Mouse (Mus musculus): ENCODE results near the gene Clca3a1. TPM values are rescaled to one million over a fixed set of nuclear protein-coding genes. Genes with fewer than 3 reads are reported as not detected.
"Not testable (repeated sequence)": the region's sequence is repeated elsewhere in the genome, so short reads cannot be mapped to it uniquely, and the experiment has no call there.

The Clca3a1 gene
- polyA plus RNA-seq, 1 experiment from 2014 or later: 0.97 TPM

DNA sequence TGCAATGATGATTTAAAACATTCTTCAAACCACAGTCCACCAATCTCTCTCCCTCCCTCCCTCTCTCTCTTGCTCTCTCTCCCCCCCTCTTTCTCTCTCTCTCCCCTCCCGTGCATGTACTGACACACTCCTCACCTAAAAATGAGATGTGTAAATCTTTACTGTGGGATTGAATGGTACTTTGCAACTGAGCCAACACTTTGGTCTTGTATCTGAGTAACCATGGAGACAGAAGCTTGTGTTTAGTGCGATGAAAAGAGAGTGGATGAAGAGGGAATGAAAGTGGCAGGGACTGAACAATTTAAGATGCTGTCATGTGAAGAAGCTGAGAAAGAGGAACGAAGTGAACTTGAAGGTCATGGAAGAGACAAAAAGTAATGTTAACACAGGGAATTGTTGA lies 13.1 kb downstream of the Clca3a1 start:
- not testable (repeated sequence) for ATAC-seq (ENCODE audit: insufficient number of reproducible peaks, low FRiP score, low TSS enrichment, low read depth); H3K4me1 ChIP-seq; H3K27me3 ChIP-seq; H3K27ac ChIP-seq; H3K9ac ChIP-seq; H3K36me3 ChIP-seq; H3K9me3 ChIP-seq; H3K4me3 ChIP-seq; H3K4me2 ChIP-seq
- WGBS: 53% methylated on average over 3 of the region's 3 CpGs

- not testable (repeated sequence) for H3K27ac ChIP-seq; H3K4me3 ChIP-seq; H3K27me3 ChIP-seq; ATAC-seq (ENCODE audit: insufficient number of reproducible peaks, low FRiP score, low TSS enrichment, low read depth); H3K9me3 ChIP-seq; H3K36me3 ChIP-seq; H3K4me1 ChIP-seq; H3K4me2 ChIP-seq; H3K9ac ChIP-seq
- WGBS: 78% methylated on average over 24 of the region's 24 CpGs
These were observed 22.4 kb downstream of the Clca3a1 start for GRCm38 (mm10) chr3:144738396-144738795.

GRCm38 (mm10) chr3:144736831-144737230 lies 23.9 kb downstream of the Clca3a1 start:
- no peaks in the 10 kb centered on the region for H3K36me3 ChIP-seq

DNA sequence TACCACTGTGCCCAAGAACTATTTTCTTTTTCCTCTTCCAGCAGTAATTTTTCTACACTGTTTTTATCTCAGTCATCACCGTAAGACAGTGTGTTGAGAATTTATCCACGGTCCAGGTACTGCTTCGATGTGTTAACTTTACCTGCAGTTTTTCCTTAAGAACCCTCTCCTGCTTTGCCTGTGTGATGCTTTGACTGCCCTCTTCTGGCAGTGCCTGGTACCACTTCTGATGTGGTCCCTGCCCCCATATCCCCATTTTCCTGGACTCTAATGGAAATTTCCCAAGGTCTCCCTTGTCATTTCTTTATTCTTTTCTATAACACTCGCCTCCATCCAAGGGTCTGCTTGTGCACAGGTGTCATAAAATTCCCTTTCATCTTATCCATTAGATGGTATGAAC lies 37.3 kb downstream of the Clca3a1 start:
- peaks cover 11% of the 10 kb centered on the region for H3K4me1 ChIP-seq
- no peak overlapping the region for H3K27ac ChIP-seq
- H3K27me3 ChIP-seq: no peaks in the 10 kb centered on the region
- H3K9ac ChIP-seq: no peak overlapping the region
- no peaks in the 10 kb centered on the region for H3K36me3 ChIP-seq
- WGBS: 51% methylated on average over 4 of the region's 4 CpGs
- H3K9me3 ChIP-seq: no peaks in the 10 kb centered on the region
- no peak overlapping the region for H3K4me3 ChIP-seq
- no peak overlapping the region for H3K4me2 ChIP-seq
- ATAC-seq (ENCODE audit: insufficient number of reproducible peaks, low FRiP score, low TSS enrichment, low read depth): no peak

More at GRCm38 (mm10) chr3:144736831-144737230, 23.9 kb downstream of the Clca3a1 start:
- no peak overlapping the region for H3K9ac ChIP-seq
- H3K4me1 ChIP-seq: no peaks in the 10 kb centered on the region
- no peaks in the 10 kb centered on the region for H3K27me3 ChIP-seq
- no peak overlapping the region for H3K4me2 ChIP-seq
- no peak for ATAC-seq (ENCODE audit: insufficient number of reproducible peaks, low FRiP score, low TSS enrichment, low read depth)
- H3K4me3 ChIP-seq: no peak overlapping the region
- no peaks in the 10 kb centered on the region for H3K9me3 ChIP-seq
- 18% methylated on average over 9 of the region's 9 CpGs for WGBS
- H3K27ac ChIP-seq: no peak overlapping the region

- not testable (repeated sequence) for H3K27me3 ChIP-seq; H3K4me3 ChIP-seq; H3K27ac ChIP-seq; H3K9me3 ChIP-seq; H3K9ac ChIP-seq; ATAC-seq (ENCODE audit: insufficient number of reproducible peaks, low FRiP score, low TSS enrichment, low read depth); H3K4me2 ChIP-seq; H3K36me3 ChIP-seq
- WGBS: 80% methylated on average over 3 of the region's 3 CpGs
- H3K4me1 ChIP-seq: peaks cover 18% of the 10 kb centered on the region
These were observed 38.2 kb downstream of the Clca3a1 start for GRCm38 (mm10) chr3:144722566-144722965.

- H3K9me3 ChIP-seq: no peaks in the 10 kb centered on the region
- no peak for ATAC-seq (ENCODE audit: insufficient number of reproducible peaks, low FRiP score, low TSS enrichment, low read depth)
- peaks cover 18% of the 10 kb centered on the region for H3K4me1 ChIP-seq
- H3K27ac ChIP-seq: no peak overlapping the region
- H3K36me3 ChIP-seq: no peaks in the 10 kb centered on the region
- H3K4me2 ChIP-seq: no peak overlapping the region
- no peaks in the 10 kb centered on the region for H3K27me3 ChIP-seq
- no peak overlapping the region for H3K9ac ChIP-seq
- no peak overlapping the region for H3K4me3 ChIP-seq
- 80% methylated on average over 9 of the region's 9 CpGs for WGBS
These were observed 38.9 kb downstream of the Clca3a1 start for GRCm38 (mm10) chr3:144721860-144722256.

DNA sequence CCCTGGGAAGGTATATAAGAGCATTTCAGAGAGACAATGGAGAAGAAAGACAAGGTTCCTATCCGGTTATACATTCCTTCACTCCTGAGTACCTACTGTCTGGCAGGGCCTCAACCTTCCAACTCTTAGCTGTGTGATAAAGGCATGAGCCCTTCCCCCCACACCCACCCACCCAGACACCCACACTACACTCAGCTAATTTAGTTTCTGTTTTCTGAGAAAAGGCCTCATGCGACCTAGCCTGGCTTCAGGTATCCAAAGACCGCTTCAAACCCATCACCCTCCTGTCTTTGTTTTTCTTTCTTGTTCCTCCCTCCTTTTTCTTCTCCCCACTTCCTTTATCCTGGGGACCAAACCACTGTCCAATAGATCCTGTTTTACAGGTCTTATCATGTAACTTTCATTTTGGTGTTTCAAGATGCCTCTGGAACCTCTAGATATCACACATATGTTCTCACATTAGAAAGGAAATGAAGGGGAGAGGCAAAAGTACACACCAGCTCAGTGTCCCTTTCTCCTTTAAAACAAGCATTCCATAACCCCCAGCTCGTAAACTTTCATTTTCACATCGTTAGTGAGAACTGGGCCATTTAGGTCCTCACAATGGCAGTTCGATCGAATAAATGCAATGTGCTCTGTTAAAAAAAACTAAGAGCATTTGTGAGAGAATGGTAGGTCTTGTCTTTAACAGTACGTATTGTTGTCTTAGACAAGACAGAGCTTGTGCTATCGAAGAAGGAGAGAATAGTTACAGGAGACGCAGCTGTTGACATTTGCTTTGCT lies 39.5 kb downstream of the Clca3a1 start:
- Histone ChIP-seq H3K9ac (no peak overlapping the region), H3K4me3 (peak overlapping the region; percentile 84; the same call in 1 of the 2 replicates), H3K27ac (peak overlapping the region; percentile 99; the same call in 1 of the 2 replicates)

DNA sequence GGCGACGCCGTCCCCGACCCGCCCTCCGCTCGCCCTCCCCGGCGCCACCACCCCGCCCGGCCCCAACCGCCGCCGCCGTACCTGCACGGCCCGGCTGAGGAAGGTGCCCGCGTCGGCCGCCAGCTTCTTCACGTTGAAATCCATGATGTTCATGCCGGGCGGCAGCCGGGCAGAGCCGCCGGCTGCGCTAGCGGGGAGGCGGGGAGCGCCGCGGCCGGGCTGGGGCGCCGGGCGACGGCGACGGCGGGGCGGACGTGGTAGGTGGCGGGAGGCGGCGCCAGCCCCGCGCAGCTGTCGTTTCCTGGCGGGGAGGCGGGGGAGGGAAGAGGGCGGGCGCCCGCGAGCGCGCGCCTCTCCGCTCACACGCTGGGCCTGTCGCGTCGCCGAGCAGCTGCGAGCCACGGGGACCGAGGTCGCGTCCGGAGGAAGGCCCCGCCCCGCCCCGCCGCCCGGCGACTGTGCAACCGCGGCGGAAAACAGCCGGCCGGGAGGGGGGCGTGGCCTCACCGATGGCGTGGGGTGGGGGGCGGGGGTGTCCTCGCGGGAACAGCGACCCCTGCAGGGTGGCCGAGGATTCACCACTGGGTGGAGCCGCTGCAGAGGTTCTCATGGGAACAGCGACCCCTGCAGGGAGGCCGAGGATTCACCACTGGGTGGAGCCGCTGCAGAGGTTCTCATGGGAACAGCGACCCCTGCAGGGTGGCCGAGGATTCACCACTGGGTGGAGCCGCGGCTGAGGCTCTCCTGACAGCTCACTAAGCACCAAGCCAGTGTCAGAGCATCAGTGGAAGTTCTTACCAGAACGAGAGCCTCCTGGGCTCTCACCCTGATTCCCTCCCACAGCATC lies 40.7 kb downstream of the Clca3a1 start, which contains the start of gene Sh3glb1:
TSS of gene Sh3glb1 (minus strand) at position 435 of the 847 bp plus-strand sequence.
- peak; percentile 90 for ATAC-seq (ENCODE audit: insufficient number of reproducible peaks, low FRiP score, low TSS enrichment, low read depth)
- H3K4me1 ChIP-seq: peaks cover 24% of the 10 kb centered on the region
- peak within 1 kb of the TSS; percentile 84 for H3K4me3 ChIP-seq
- no peaks in the 10 kb centered on the region for H3K27me3 ChIP-seq
- H3K36me3 ChIP-seq: no peaks in the 10 kb centered on the region
- under 1% methylated on average over 61 of the region's 98 CpGs for WGBS
- H3K9ac ChIP-seq: peak within 1 kb of the TSS; percentile 85
- peak within 1 kb of the TSS; percentile 99 for H3K27ac ChIP-seq
- no peaks in the 10 kb centered on the region for H3K9me3 ChIP-seq
- H3K4me2 ChIP-seq: peak within 1 kb of the TSS; percentile 57

More for the DNA sequence above, 39.5 kb downstream of the Clca3a1 start:
- H3K4me1 ChIP-seq: peaks cover 18% of the 10 kb centered on the region
- no peak for ATAC-seq (ENCODE audit: insufficient number of reproducible peaks, low FRiP score, low TSS enrichment, low read depth)
- H3K9me3 ChIP-seq: no peaks in the 10 kb centered on the region
- H3K36me3 ChIP-seq: no peaks in the 10 kb centered on the region
- 65% methylated on average over 10 of the region's 10 CpGs for WGBS
- H3K4me2 ChIP-seq: peak overlapping the region; percentile 41
- no peaks in the 10 kb centered on the region for H3K27me3 ChIP-seq

GRCm38 (mm10) chr3:144719088-144719900 lies 41.5 kb downstream of the Clca3a1 start:
- Histone ChIP-seq H3K27ac (peak overlapping the region; percentile 99), H3K9ac (peak overlapping the region; percentile 85), H3K27me3 (no peaks in the 10 kb centered on the region), H3K4me2 (peak overlapping the region; percentile 57), H3K9me3 (no peaks in the 10 kb centered on the region), H3K4me3 (peak overlapping the region; percentile 84), H3K4me1 (peaks cover 24% of the 10 kb centered on the region), H3K36me3 (no peaks in the 10 kb centered on the region)
- WGBS: under 1% methylated on average over 56 of the region's 56 CpGs
- peak; percentile 8; the same call in 1 of the 2 replicates for ATAC-seq (ENCODE audit: insufficient number of reproducible peaks, low FRiP score, low TSS enrichment, low read depth)

GRCm38 (mm10) chr3:144718706-144719087 lies 42.1 kb downstream of the Clca3a1 start:
- 12% methylated on average over 7 of the region's 7 CpGs for WGBS

GRCm38 (mm10) chr3:144717835-144718234 lies 42.9 kb downstream of the Clca3a1 start:
- no peaks in the 10 kb centered on the region for H3K36me3 ChIP-seq
- H3K4me3 ChIP-seq: 0 out of 2 replicates have a peak overlapping the region, but pooled peaks have one; percentile 2
- H3K4me2 ChIP-seq: no peak overlapping the region; the same call in 1 of the 2 replicates
- 72% methylated on average over 6 of the region's 6 CpGs for WGBS
- H3K9ac ChIP-seq: no peak overlapping the region
- no peaks in the 10 kb centered on the region for H3K27me3 ChIP-seq
- no peaks in the 10 kb centered on the region for H3K9me3 ChIP-seq
- ATAC-seq (ENCODE audit: insufficient number of reproducible peaks, low FRiP score, low TSS enrichment, low read depth): no peak
- H3K27ac ChIP-seq: no peak overlapping the region
- H3K4me1 ChIP-seq: peaks cover 24% of the 10 kb centered on the region

More at GRCm38 (mm10) chr3:144718706-144719087, 42.1 kb downstream of the Clca3a1 start:
- Histone ChIP-seq H3K9me3 (no peaks in the 10 kb centered on the region), H3K4me3 (peak overlapping the region; percentile 84), H3K9ac (peak overlapping the region; percentile 7; the same call in 1 of the 2 replicates), H3K4me1 (peaks cover 24% of the 10 kb centered on the region), H3K27me3 (no peaks in the 10 kb centered on the region), H3K27ac (peak overlapping the region; percentile 99), H3K4me2 (peak overlapping the region; percentile 57), H3K36me3 (no peaks in the 10 kb centered on the region)
- no peak for ATAC-seq (ENCODE audit: insufficient number of reproducible peaks, low FRiP score, low TSS enrichment, low read depth)
